Mouse (Mus musculus): Measurements from ENCODE around the gene Calm3. TPM values are rescaled to one million over a fixed set of nuclear protein-coding genes. Genes with fewer than 3 reads are reported as not detected.
A peak's percentile ranks its signal among the peaks of the same experiment; 100 is the strongest.
"Not testable (repeated sequence)": the region's sequence is repeated elsewhere in the genome, so short reads cannot be mapped to it uniquely, and the experiment has no call there.

Calm3 gene
- 10 to 100 TPM in 19 of 26 experiments, 1 to 10 TPM in 7; 3.3 to 45.5 (median 14.6) TPM for total RNA-seq (2018; cell fraction: chromatin; rRNA removed)
- total RNA-seq (2018; cell fraction: cytosol; rRNA removed), result 100 to 1,000 TPM; 134 to 213 (median 179) TPM
- total RNA-seq (2018; cell fraction: nucleus; rRNA removed), result 100 to 1,000 TPM in 1 of 26 experiments, 10 to 100 TPM in 25; 23.9 to 119 (median 63.2) TPM
- polyA plus RNA-seq (2018), result 148 to 197 TPM (median 177 TPM) in 3 replicates

GRCm38 (mm10) chr7:16924037-16924834 lies at the start of gene Calm3:
Gene Calm3 (minus strand): TSS chr7:16924114.
- Histone ChIP-seq H3K27ac (peak within 1 kb of the TSS; percentile 94), H3K4me3 (ENCODE audit: inconsistent target) (peak within 1 kb of the TSS; percentile 100), H3K79me2 (ENCODE audit: inconsistent target) (peaks cover 44% of the 10 kb centered on the region), H3K36me3 (ENCODE audit: inconsistent target) (peaks cover 9% of the 10 kb centered on the region; the same call in 1 of the 2 replicates)
- WGBS (ENCODE audit: missing documents), result 2% methylated on average over 56 of the region's 64 CpGs

- Histone ChIP-seq H3K36me3 (ENCODE audit: inconsistent target) (no peaks in the 10 kb centered on the region), H3K27ac (no peak overlapping the region), H3K4me3 (ENCODE audit: inconsistent target) (no peak overlapping the region), H3K79me2 (ENCODE audit: inconsistent target) (no peaks in the 10 kb centered on the region)
- 23% methylated on average over 3 of the region's 3 CpGs for WGBS (ENCODE audit: missing documents)
Measured at GRCm38 (mm10) chr7:16971160-16971559, 47.2 kb upstream of the Calm3 start.

GRCm38 (mm10) chr7:16968414-16968813 lies 44.5 kb upstream of the Calm3 start:
- Histone ChIP-seq H3K79me2 (ENCODE audit: inconsistent target) (no peaks in the 10 kb centered on the region), H3K27ac (no peak overlapping the region), H3K4me3 (ENCODE audit: inconsistent target) (no peak overlapping the region), H3K36me3 (ENCODE audit: inconsistent target) (no peaks in the 10 kb centered on the region)
- 69% methylated on average over 6 of the region's 6 CpGs for WGBS (ENCODE audit: missing documents)

GRCm38 (mm10) chr7:16961678-16962077 lies 37.8 kb upstream of the Calm3 start:
- H3K4me3 ChIP-seq (ENCODE audit: inconsistent target), result no peak overlapping the region
- H3K36me3 ChIP-seq (ENCODE audit: inconsistent target), result no peaks in the 10 kb centered on the region
- H3K27ac ChIP-seq, result no peak overlapping the region
- no peaks in the 10 kb centered on the region for H3K79me2 ChIP-seq (ENCODE audit: inconsistent target)
- WGBS (ENCODE audit: missing documents), result 83% methylated on average over 5 of the region's 5 CpGs

DNA sequence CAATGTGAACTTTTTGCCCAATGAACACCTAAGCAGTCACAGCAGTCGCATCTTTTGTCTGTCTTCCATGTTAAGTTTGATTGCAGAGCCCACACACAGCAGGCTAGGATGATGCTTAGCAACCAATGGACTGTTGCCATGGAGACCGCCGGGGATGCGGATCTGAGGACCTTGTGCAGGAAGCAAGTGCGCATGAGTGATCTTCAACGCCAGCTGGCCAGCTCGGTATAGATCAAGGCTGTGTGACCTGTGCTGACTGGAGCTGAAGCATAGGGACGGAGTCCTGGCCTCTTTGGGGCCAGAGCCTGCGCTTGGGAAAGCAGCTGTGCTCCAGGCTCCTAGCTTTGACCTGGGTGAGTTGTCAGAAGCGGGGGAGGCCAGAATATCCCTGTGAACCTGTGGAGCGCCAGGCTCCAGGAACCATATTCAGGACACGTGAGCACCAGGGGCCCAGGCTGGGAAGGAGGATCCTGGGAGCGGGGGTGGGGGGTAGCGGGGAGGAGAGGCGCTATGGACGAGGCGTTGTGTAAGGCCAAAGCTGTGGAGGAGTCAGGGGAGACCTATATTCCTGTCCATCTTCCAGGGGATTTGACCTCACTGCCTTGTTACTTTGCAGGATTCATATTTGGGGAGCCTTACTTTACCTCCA lies 35.7 kb upstream of the Calm3 start, which contains the start of gene Pnmal1:
Gene Pnmal1 (plus strand): TSS at position 141 of the 649 bp plus-strand sequence.
- Histone ChIP-seq H3K27ac (no peak within 1 kb of the TSS), H3K79me2 (ENCODE audit: inconsistent target) (no peaks in the 10 kb centered on the region), H3K36me3 (ENCODE audit: inconsistent target) (no peaks in the 10 kb centered on the region), H3K4me3 (ENCODE audit: inconsistent target) (no peak within 1 kb of the TSS)
- WGBS (ENCODE audit: missing documents), result 64% methylated on average over 16 of the region's 17 CpGs

DNA sequence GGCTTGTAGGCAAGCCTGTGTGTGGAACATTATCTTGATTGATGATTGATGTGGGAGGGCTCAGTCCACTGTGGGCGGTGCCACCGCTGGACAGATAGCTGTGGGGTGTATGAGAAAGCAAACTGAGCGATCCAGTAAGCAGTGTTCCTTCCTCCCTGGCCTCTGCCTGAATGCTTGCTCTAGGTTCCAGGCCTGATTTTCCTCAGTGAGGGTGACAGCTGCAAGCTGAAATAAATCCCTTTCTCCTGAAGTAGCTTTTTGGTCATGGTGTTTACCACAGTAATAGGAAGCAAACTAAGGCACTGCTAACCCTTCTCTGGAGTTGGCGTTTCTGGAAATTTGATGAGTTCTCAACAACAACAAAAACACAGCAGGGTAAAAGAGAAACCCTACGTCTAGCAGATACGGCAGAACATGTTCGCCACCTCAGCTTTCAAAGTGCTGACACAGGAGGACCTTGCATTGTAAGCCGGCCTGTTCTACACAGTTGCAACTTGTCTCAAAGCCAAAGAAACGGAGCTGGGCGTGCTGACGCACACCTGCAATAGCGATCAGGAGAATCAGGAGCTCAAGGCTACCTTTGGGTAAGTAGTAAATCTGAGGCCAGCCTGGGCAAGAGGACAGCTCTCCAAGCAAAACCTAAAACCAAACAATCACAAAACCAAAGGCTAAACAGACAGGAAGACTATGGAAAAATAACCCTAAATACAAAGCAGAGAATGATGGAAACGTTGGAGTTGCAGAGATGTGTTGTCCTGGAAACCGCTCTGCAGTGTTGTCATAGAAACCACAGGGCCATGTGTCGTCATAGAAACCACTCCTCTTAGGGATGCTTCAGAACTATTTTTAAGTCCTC lies 32.7 kb upstream of the Calm3 start:
- Histone ChIP-seq H3K4me3 (ENCODE audit: inconsistent target) (no peak overlapping the region), H3K79me2 (ENCODE audit: inconsistent target) (no peaks in the 10 kb centered on the region), H3K36me3 (ENCODE audit: inconsistent target) (no peaks in the 10 kb centered on the region), H3K27ac (no peak overlapping the region)
- WGBS (ENCODE audit: missing documents), result 85% methylated on average over 15 of the region's 15 CpGs

DNA sequence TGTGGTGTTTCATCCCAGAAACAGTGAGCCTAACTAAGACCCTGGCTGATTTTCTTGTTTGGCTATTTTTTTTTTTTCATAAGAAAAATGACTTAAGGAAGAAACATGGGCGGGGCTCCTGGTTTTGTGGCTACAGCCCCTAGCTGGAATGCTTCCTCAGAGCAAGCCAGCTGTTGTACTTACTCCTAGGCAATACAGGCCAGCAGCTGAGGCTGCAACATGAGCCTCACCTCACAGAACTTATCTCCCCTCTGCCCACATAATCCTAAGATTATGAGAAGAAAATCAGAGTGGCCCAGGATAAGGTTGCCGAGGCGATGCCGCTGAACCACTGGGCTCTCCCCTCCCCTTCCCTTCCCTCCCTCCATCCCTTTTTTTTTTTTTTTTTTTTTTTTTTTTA lies 31.8 kb upstream of the Calm3 start:
- H3K79me2 ChIP-seq (ENCODE audit: inconsistent target), result no peaks in the 10 kb centered on the region
- 71% methylated on average over 3 of the region's 4 CpGs for WGBS (ENCODE audit: missing documents)
- H3K27ac ChIP-seq, result no peak overlapping the region
- H3K4me3 ChIP-seq (ENCODE audit: inconsistent target), result no peak overlapping the region
- H3K36me3 ChIP-seq (ENCODE audit: inconsistent target), result no peaks in the 10 kb centered on the region

DNA sequence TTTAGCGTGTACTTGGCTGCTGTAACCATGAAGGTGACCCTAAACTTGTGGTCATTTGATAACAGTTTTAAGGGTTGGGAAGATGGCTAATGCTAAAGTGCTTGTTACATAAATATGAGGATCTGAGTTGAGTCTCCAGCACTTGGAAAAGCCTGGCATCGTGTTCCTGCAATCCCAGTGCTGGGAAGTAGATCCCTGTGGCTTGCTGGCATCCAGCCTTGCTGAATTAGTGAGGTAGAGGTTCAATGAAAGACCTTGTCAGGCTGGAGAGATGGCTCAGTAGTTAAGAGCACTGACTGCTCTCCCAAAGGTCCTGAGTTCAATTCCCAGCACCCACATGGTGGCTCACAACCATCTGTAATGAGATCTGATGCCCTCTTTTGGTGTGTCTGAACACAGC lies 29.9 kb upstream of the Calm3 start:
- not testable (repeated sequence) for H3K79me2 ChIP-seq (ENCODE audit: inconsistent target); H3K27ac ChIP-seq; H3K36me3 ChIP-seq (ENCODE audit: inconsistent target); H3K4me3 ChIP-seq (ENCODE audit: inconsistent target)
- 90% methylated on average over 2 of the region's 2 CpGs for WGBS (ENCODE audit: missing documents)

- no peak overlapping the region for H3K27ac ChIP-seq
- H3K4me3 ChIP-seq (ENCODE audit: inconsistent target), result no peak overlapping the region
- no peaks in the 10 kb centered on the region for H3K36me3 ChIP-seq (ENCODE audit: inconsistent target)
- 26% methylated on average over 15 of the region's 18 CpGs for whole genome bisulfite sequencing (ENCODE audit: missing documents)
- no peaks in the 10 kb centered on the region for H3K79me2 ChIP-seq (ENCODE audit: inconsistent target)
Measured at GRCm38 (mm10) chr7:16950861-16951635, 27.1 kb upstream of the Calm3 start.

DNA sequence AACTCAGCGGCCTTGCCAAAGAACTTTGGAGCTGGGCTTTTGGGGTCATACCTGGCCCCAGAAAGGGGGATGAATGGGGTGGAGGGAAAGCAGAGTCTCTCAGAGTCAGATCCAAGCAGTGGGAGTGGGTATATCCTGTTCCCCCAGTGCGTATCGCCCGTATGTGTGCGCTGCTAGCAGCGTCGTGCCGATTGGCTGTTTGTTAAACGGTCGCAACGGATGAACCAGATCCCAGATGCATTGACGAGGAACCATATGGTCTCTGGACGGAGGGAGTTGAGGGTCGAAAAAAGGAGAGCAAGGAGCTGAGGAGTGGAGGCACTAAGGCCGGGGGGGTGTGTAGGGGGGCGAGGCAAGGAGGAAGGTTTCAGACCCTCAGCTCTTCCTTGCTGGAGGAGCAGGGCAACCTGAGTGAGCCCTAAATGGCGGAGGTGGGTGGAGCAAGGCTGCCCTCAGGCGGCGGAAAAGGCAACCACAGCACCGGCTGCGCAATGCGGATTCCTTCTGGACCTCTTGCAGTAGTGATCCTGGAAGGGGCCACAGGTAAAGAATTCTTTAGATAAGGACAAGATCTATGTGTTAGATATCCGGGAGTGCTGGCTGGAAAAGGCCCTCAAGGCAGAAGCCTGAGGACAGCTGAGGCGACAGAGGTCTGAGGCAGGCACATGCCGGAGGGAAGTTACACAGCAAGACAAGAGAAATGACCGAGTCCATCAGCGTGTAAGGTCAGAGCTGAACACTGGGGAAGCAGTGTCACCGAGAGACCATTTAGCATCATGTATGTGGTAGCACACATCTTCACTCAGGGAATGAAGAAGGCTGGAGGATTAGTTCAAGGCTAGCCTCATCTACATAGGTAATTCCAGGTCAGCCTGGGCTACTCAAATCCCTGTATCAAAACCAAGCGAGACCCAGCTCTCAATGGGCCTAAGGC lies 26.3 kb upstream of the Calm3 start:
- no peaks in the 10 kb centered on the region for H3K79me2 ChIP-seq (ENCODE audit: inconsistent target)
- H3K4me3 ChIP-seq (ENCODE audit: inconsistent target), result no peak overlapping the region
- WGBS (ENCODE audit: missing documents), result 10% methylated on average over 29 of the region's 29 CpGs
- no peaks in the 10 kb centered on the region for H3K36me3 ChIP-seq (ENCODE audit: inconsistent target)
- H3K27ac ChIP-seq, result no peak overlapping the region

- H3K79me2 ChIP-seq (ENCODE audit: inconsistent target), result no peaks in the 10 kb centered on the region
- H3K36me3 ChIP-seq (ENCODE audit: inconsistent target), result no peaks in the 10 kb centered on the region
- WGBS (ENCODE audit: missing documents), result 83% methylated on average over 8 of the region's 8 CpGs
Measured at GRCm38 (mm10) chr7:16948923-16949458, 25.1 kb upstream of the Calm3 start.

DNA sequence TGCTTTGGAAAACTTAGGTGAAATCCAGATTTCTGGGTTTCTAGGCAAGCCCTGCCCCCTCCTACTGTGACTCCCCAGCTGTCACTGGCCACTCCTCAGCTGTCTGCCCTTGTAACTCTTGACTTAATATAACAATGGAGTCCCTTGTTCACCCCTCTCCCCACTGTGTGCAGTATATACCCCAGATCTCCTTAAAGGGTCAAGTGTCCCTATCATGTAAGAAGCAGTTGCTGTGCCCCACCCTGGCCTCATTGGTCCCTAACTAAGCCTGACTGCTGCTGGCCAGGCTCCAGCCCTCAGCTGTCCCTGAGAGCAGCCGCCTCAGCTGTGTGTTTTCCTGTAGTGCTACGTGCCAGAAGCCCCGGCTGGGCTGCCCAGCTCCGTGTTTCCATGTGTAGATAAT lies 24.0 kb upstream of the Calm3 start:
- Histone ChIP-seq H3K79me2 (ENCODE audit: inconsistent target) (no peaks in the 10 kb centered on the region), H3K27ac (no peak overlapping the region), H3K4me3 (ENCODE audit: inconsistent target) (no peak overlapping the region), H3K36me3 (ENCODE audit: inconsistent target) (no peaks in the 10 kb centered on the region)
- WGBS (ENCODE audit: missing documents), result 4% methylated on average over 4 of the region's 4 CpGs

More at GRCm38 (mm10) chr7:16948923-16949458, 25.1 kb upstream of the Calm3 start:
- Histone ChIP-seq H3K4me3 (ENCODE audit: inconsistent target) (no peak overlapping the region), H3K27ac (no peak overlapping the region)
